In genomic region chr10:109008456-109008855, GRCm38 (mm10) we compare ENCODE assay signal across 18 mouse cellular contexts. TPM values are rescaled to one million over a fixed set of nuclear protein-coding genes. Genes with fewer than 3 reads are reported as not detected.
DNase-seq lines count a peak whose midpoint lies in the region; ATAC-seq and TF ChIP-seq lines count a peak whose summit lies in the region.
"Had no signal": no experiment of that assay in that cellular context is flagged by ENCODE, and none has a peak within 500 bp of the region (broad histone marks: within the 10 kb centered on the region; RNA-seq: fewer than 3 reads in every experiment).

No protein-coding gene starts in this region.

- H3K27ac ChIP-seq in cerebellum, adult 2 months (ENCODE audit: insufficient read depth, low read length) = no peak overlapping the region; the same call in 1 of the 2 replicates
- peak overlapping the region; percentile 94 for H3K27ac ChIP-seq in left cerebral cortex, adult 2 months
- H3K27ac ChIP-seq in forebrain, embryonic 16.5 days (ENCODE audit: low read length) = no peak overlapping the region
- H3K27ac ChIP-seq in midbrain, postnatal 0 days (ENCODE audit: low read depth, low read length) = no peak overlapping the region
- H3K27ac ChIP-seq: liver, embryonic 13.5 days had no signal

- TF ChIP-seq CTCF in cerebellum, adult 2 months (IDR thresholded peaks at IDR 0.05; ENCODE audit: borderline replicate concordance, insufficient read depth, low read depth, low read length) = no peak
- TF ChIP-seq CTCF in left cerebral cortex, adult 2 months (IDR thresholded peaks at IDR 0.05) = no peak
- no peak for TF ChIP-seq CTCF in midbrain, postnatal 0 days (IDR thresholded peaks at IDR 0.05)

- peak overlapping the region; percentile 49 for H3K4me2 ChIP-seq in forebrain, embryonic 16.5 days (ENCODE audit: low read length)
- peak overlapping the region; percentile 88 for H3K4me2 ChIP-seq in midbrain, postnatal 0 days (ENCODE audit: low read depth, low read length, poor library complexity, severe bottlenecking)
- H3K4me2 ChIP-seq: heart, embryonic 11.5 days; liver, embryonic 13.5 days had no signal

- TF ChIP-seq POLR2A in cerebellum, adult 2 months (IDR thresholded peaks at IDR 0.05; ENCODE audit: borderline replicate concordance, insufficient read depth, low read length) = no peak

- H3K36me3 ChIP-seq in forebrain, embryonic 16.5 days (ENCODE audit: control insufficient read depth, insufficient read depth) = no peaks in the 10 kb centered on the region
- H3K36me3 ChIP-seq in midbrain, postnatal 0 days (ENCODE audit: insufficient read depth, low read length) = no peaks in the 10 kb centered on the region
- H3K36me3 ChIP-seq: liver, embryonic 13.5 days had no signal

- no peaks in the 10 kb centered on the region for H3K9me3 ChIP-seq in forebrain, embryonic 16.5 days (ENCODE audit: control insufficient read depth, low read length)
- H3K9me3 ChIP-seq in midbrain, postnatal 0 days (ENCODE audit: low read length) = no peaks in the 10 kb centered on the region
- H3K9me3 ChIP-seq: liver, embryonic 13.5 days had no signal

- intact Hi-C loops in left cerebral cortex, adult 2 months (cut with DNase I) = loop anchor here (2.0 to 10.0 kb wide), 4 partner anchors 179 to 676 kb away; no protein-coding TSS in a partner anchor

- no peak for ATAC-seq in forebrain, embryonic 16.5 days
- ATAC-seq in midbrain, postnatal 0 days (ENCODE audit: low FRiP score) = no peak

- no peaks in the 10 kb centered on the region for H3K27me3 ChIP-seq in cerebellum, adult 2 months (ENCODE audit: control insufficient read depth, insufficient read depth, low read length)
- no peaks in the 10 kb centered on the region; the same call in 1 of the 2 replicates for H3K27me3 ChIP-seq in forebrain, embryonic 16.5 days (replicated peaks; ENCODE audit: control insufficient read depth, insufficient read depth, low read length)
- H3K27me3 ChIP-seq in midbrain, postnatal 0 days (ENCODE audit: insufficient read depth, low read length) = no peaks in the 10 kb centered on the region

- WGBS in cerebellum, adult 2 months = 28% methylated on average over 13 of the region's 13 CpGs
- WGBS in forebrain, embryonic 16.5 days = 90% methylated on average over 13 of the region's 13 CpGs
- WGBS in midbrain, postnatal 0 days = 90% methylated on average over 13 of the region's 13 CpGs

- H3K9ac ChIP-seq in forebrain, embryonic 16.5 days (replicated peaks; ENCODE audit: low read depth, low read length) = no peak overlapping the region
- H3K9ac ChIP-seq in midbrain, postnatal 0 days (replicated peaks; ENCODE audit: low read length, poor library complexity, severe bottlenecking) = no peak overlapping the region; the same call in 1 of the 2 replicates
- H3K9ac ChIP-seq: liver, embryonic 13.5 days had no signal

- peak overlapping the region; percentile 60 for H3K4me3 ChIP-seq in cerebellum, adult 2 months (replicated peaks; ENCODE audit: insufficient read depth, low read depth, low read length)
- H3K4me3 ChIP-seq in left cerebral cortex, adult 2 months = peak overlapping the region; percentile 81
- H3K4me3 ChIP-seq in forebrain, embryonic 16.5 days (replicated peaks; ENCODE audit: low read length) = peak overlapping the region; percentile 31
- H3K4me3 ChIP-seq in midbrain, postnatal 0 days (ENCODE audit: low read depth, low read length) = peak overlapping the region; percentile 83
- H3K4me3 ChIP-seq: liver, embryonic 13.5 days had no signal

- peaks cover 14% of the 10 kb centered on the region; the same call in 1 of the 2 replicates for H3K4me1 ChIP-seq in cerebellum, adult 2 months (ENCODE audit: control insufficient read depth, insufficient read depth, low read length)
- H3K4me1 ChIP-seq in forebrain, embryonic 16.5 days (replicated peaks; ENCODE audit: control insufficient read depth, insufficient read depth, low read length) = peaks cover 9% of the 10 kb centered on the region; the same call in 1 of the 2 replicates
- no peaks in the 10 kb centered on the region for H3K4me1 ChIP-seq in midbrain, postnatal 0 days (ENCODE audit: insufficient read depth, low read length)
- H3K4me1 ChIP-seq: liver, embryonic 13.5 days had no signal

- peak; percentile 17 to 41 for DNase-seq in cerebellum, adult 2 months
- no peak for DNase-seq in cerebellum, adult 11-12 months
- DNase-seq in left cerebral cortex, adult 2 months (ENCODE audit: extremely low spot score in 1 of 2, low spot score in 2 of 2) = no peak
- DNase-seq in left cerebral cortex, adult 8-10 months (ENCODE audit: low spot score in 2 of 2) = no peak
- no peak for DNase-seq in midbrain, postnatal 0 days (ENCODE audit: low spot score)
- DNase-seq in spleen, adult 18-20 months = no peak
- no peak for DNase-seq in adrenal gland, adult 2 months
- DNase-seq: adrenal gland, postnatal 10 days; gastrocnemius, postnatal 25 days; kidney, adult 18-20 months; kidney, postnatal 14 days; layer of hippocampus, postnatal 36 days; liver, embryonic 13.5 days; lung, postnatal 10 days; right cerebral cortex, postnatal 25 days had no signal

RNA-seq across cellular contexts. Expression of gene Syt1, which starts 2.3 kb away (rescaled TPM):
- polyA plus RNA-seq in cerebellum, adult 2 months (2012; rRNA removed) = 209 and 224 TPM in 2 replicates
- 1,000 to 10,000 TPM; 1,179 to 1,188 TPM for total RNA-seq in left cerebral cortex, adult 2 months (2021)
- 1,000 to 10,000 TPM; 1,019 to 1,236 (median 1,126) TPM for total RNA-seq in left cerebral cortex, adult 8-10 months (2022)
- polyA plus RNA-seq in forebrain, embryonic 16.5 days (2015; fragmentation: Nextera tagmentation; extraction: Ambion mirVana) = 91.7 and 109 TPM in 2 replicates
- 111 and 123 TPM in 2 replicates for total RNA-seq in midbrain, postnatal 0 days (2014; rRNA removed)
- polyA plus RNA-seq in midbrain, postnatal 0 days (2015; fragmentation: Nextera tagmentation; extraction: Ambion mirVana) = 134 and 141 TPM in 2 replicates
- 10 to 100 TPM in 1 of 2 experiments, 1 to 10 TPM in 1; 8.6 to 13.2 TPM for total RNA-seq in adrenal gland, adult 2 months (2021)
- polyA plus RNA-seq in adrenal gland, adult 2 months (2012; rRNA removed) = 2.7 and 3.4 TPM in 2 replicates
- total RNA-seq: gastrocnemius, postnatal 25 days; monocyte, adult 5-6 weeks had no signal

Comparison
In these comparisons a context has a peak if more than half of its experiments do, and no peak if none do; other contexts are left out.
1. DNase-seq: peak in cerebellum, adult 2 months (2 of 2); none in cerebellum, adult 11-12 months (single experiment), left cerebral cortex, adult 2 months (0 of 2), left cerebral cortex, adult 8-10 months (0 of 2), midbrain, postnatal 0 days (single experiment), spleen, adult 18-20 months (0 of 2) and adrenal gland, adult 2 months (single experiment).
2. H3K4me3 ChIP-seq: peak in every context shown above with its lines; median percentile 83 in midbrain, postnatal 0 days; 81 in left cerebral cortex, adult 2 months; 60 in cerebellum, adult 2 months; 31 in forebrain, embryonic 16.5 days.